Mouse (Mus musculus): Measurements from ENCODE around the gene Filip1.

The Filip1 gene

DNA sequence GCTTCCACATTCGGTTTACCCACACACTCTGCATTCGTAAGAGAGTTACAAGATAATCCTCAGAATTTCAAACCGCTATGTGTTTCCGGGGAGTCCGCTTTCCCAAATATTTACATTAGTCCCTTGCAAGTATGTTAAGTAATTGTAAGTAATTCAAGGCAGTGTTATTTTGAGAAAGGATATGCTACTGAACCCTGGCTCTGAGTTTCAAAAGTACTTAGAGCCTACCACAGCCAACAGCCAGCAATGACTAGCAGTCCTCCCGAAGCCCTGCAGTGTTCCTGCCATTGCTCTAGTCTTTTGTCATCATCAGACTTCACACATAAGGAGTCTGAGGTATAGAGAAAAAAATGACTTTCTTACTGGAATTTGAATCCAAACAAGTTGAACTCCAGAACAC lies 67.8 kb downstream of the Filip1 start:
- no peak for DNase-seq

DNA sequence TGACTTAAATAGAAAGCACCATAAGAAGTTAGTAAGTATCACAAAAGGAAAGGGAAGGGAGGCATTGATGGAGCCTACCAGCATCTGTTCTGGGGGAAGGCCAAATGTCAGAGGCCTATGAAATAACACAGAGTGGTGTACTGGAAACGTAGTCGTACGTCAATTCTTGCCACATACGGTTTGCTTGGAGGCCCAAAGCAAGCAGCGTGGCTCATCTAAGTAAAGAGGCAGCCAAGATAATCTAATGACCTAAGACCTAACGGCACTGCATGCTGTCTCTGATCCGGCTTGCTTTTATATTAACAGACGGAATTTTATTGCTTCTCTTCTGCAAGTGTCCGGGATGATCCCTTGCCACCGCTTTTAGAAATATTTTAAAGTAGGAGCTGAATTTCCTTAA lies 68.7 kb downstream of the Filip1 start:
- no peak for DNase-seq

- no peak for DNase-seq
Measured at GRCm38 (mm10) chr9:79938416-79939206, 74.0 kb downstream of the Filip1 start.

DNA sequence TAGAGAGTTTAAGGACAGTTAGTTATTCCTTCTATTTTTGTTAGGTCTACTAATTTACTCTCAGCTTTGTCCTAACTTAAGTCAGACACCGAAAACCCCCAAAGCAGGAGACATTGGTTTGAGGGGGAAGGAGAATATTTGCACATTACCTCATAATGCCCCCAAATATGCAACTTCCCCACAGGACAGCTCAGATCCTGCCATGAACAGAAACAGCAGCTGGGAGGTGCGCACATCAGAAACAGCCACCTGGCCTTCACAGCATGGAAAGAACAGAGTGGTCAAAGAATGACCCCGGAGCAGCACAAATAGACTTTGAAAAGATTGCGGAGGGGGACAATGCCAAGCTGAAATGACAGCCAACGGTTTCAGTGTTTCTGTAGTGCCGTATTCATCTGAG lies 75.1 kb downstream of the Filip1 start:
- DNase-seq = no peak

DNA sequence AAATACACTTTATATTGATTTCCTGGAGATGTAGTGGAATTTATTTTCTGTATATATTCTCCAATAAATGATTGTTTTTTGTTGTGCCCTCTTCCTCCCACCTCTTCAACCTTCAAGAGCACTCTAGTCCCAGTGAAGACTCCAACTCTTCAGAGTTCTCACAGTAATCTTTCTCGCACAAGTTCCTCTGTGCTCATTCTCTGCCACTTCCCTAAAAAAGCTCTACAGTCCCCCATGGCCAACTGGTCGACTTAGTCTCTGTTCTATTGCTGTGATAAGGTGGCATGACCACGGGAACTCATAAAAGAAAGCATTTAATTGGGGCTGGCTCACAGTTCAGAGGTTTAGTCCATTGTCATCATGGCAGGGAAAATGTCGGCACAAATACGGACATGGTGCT lies 80.1 kb downstream of the Filip1 start:
- no peak for DNase-seq

- no peak for DNase-seq
Measured at GRCm38 (mm10) chr9:79928092-79928491, 84.6 kb downstream of the Filip1 start.

- no peak for DNase-seq
Measured at GRCm38 (mm10) chr9:79927156-79927870, 85.3 kb downstream of the Filip1 start.

GRCm38 (mm10) chr9:79926464-79927155 lies 86.0 kb downstream of the Filip1 start:
- DNase-seq = no peak

- no peak for DNase-seq
Measured at GRCm38 (mm10) chr9:79925950-79926349, 86.7 kb downstream of the Filip1 start.

GRCm38 (mm10) chr9:79923262-79923661 lies 89.4 kb downstream of the Filip1 start:
- peak; percentile 49 for DNase-seq

DNA sequence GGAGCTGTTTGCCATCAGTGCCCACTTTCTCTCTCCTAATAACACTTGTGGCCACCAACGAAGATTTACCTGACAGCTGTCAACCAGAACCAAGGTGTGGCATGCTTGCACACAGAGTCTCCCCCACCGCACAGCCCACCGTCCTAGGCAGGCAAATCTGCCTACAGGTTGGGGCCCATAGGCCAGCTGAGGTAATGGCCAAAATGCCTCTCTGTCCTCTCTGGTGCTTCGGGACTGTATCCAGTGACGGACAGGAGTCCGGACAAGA lies 90.2 kb downstream of the Filip1 start:
- DNase-seq = no peak

- no peak for DNase-seq
Measured at GRCm38 (mm10) chr9:79921701-79922492, 90.8 kb downstream of the Filip1 start.

- DNase-seq = no peak
Measured at GRCm38 (mm10) chr9:79920540-79920933, 92.1 kb downstream of the Filip1 start.

- no peak for DNase-seq
Measured at GRCm38 (mm10) chr9:79919750-79920539, 92.7 kb downstream of the Filip1 start.

GRCm38 (mm10) chr9:79919303-79919721 lies 93.3 kb downstream of the Filip1 start:
- DNase-seq = no peak

GRCm38 (mm10) chr9:79918325-79919117 lies 94.1 kb downstream of the Filip1 start:
- DNase-seq = no peak

- DNase-seq = no peak
Measured at GRCm38 (mm10) chr9:79914276-79914675, 98.4 kb downstream of the Filip1 start.

DNA sequence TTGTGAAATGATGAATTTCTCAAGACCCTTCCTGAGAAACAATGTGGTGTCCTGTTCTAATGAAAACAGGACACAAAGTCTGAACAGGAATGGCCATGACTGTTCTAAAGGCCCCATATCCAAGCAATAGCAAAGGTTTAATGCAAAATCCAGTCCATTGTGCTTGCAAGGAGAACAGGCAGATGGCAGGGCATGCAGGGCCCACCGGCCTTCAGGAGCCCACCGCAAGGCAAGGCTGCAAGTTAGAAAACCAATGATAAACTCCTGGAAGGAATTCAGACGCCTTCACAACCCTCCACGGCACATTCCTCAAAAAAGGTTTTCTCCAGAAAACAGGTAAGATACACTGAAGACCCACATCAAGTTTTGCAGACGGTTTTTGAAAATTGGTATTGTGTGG lies 99.7 kb downstream of the Filip1 start:
- DNase-seq = no peak

GRCm38 (mm10) chr9:79910166-79910565 lies 102.5 kb downstream of the Filip1 start:
- DNase-seq = no peak

GRCm38 (mm10) chr9:79898815-79899214 lies 113.8 kb downstream of the Filip1 start:
- DNase-seq = no peak

DNA sequence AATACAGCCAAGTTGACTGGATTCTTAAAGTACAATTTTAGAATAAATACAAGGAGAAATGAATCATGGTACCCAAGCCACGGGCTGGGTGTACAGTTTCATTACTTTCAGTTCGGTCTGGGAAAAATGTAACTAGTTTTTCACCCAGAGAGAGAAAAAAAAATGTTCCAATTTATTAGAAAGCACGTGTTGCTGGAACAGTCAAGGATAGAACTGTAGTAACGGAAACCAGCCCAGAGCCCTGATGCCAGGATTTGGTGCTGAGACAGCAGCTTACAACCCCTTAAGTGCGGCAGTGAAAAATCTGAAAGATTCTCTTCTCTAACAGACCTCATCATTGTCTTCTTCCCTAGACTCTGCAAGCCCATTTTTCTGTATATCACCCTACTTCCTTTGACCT lies 118.0 kb downstream of the Filip1 start:
- DNase-seq = no peak

Data from lung, postnatal 36 days (tissue).